Mouse (Mus musculus) midbrain, embryonic 16.5 days (tissue): ENCODE results near the gene Lrfn1. TPM values are rescaled to one million over a fixed set of nuclear protein-coding genes. Genes with fewer than 3 reads are reported as not detected.
A peak's percentile ranks its signal among the peaks of the same experiment; 100 is the strongest.

ENCODE experiments used
- ATAC-seq: fragments of 200-750 bp; cut with Nextera tagmentation; 2 replicates; pipeline ENCODE4 v1.8.0; 2017; ENCODE audit warnings: moderate TSS enrichment
- H3K27ac ChIP-seq: fragments of 300-500 bp; sonication (generic); 2 replicates; pipeline ENCODE4 v1.5.1; 2014; ENCODE audit warnings: mild to moderate bottlenecking, low read length, mixed read lengths
- H3K27me3 ChIP-seq: fragments of 300-500 bp; sonication (generic); 2 replicates; pipeline ENCODE4 v1.6.1; 2014; ENCODE audit warnings: low read depth, low read length, mixed read lengths; ENCODE audit not compliant: control insufficient read depth, insufficient read depth
- H3K36me3 ChIP-seq: fragments of 300-500 bp; sonication (generic); 2 replicates; pipeline ENCODE4 v1.6.1; 2014; ENCODE audit warnings: mild to moderate bottlenecking, low read length, moderate library complexity, mixed read lengths; ENCODE audit not compliant: control insufficient read depth, insufficient read depth
- H3K4me1 ChIP-seq: fragments of 300-500 bp; sonication (generic); 2 replicates; pipeline ENCODE4 v1.6.1; 2014; ENCODE audit warnings: mild to moderate bottlenecking, low read length, mixed read lengths; ENCODE audit not compliant: control insufficient read depth, insufficient read depth
- H3K4me2 ChIP-seq: fragments of 300-500 bp; sonication (generic); 2 replicates; pipeline ENCODE4 v1.6.1; 2014; ENCODE audit warnings: mild to moderate bottlenecking, low read length, mixed read lengths
- H3K4me3 ChIP-seq: fragments of 300-500 bp; sonication (generic); 2 replicates; pipeline ENCODE4 v1.5.1; 2014; ENCODE audit warnings: low read depth, mild to moderate bottlenecking, low read length, moderate library complexity, mixed read lengths
- H3K9ac ChIP-seq: fragments of 300-500 bp; sonication (generic); 2 replicates; pipeline ENCODE4 v1.6.1; 2014; ENCODE audit warnings: low read depth, low read length, mixed read lengths
- H3K9me3 ChIP-seq: fragments of 300-500 bp; sonication (generic); replicated peaks from 2 replicates; pipeline ENCODE4 v1.6.1; 2014; ENCODE audit warnings: mild to moderate bottlenecking, low read length, mixed read lengths; ENCODE audit not compliant: control insufficient read depth, poor library complexity, severe bottlenecking
- WGBS: fragments of 180-500 bp; shearing (Covaris S2); extraction: QIAGEN DNeasy Blood & Tissue Kit; methylation state at CpG from one replicate; pipeline ENCODE4 v1.1.7; 2014; 5-methylcytosine and 5-hydroxymethylcytosine counted together
- polyA plus RNA-seq: library from polyadenylated mRNA; unstranded; fragments of >200 nt; fragmentation: Nextera tagmentation; extraction: Ambion mirVana; gene quantifications from 2 replicates; pipeline ENCODE4 v1.2.1, GENCODE M21; 2015

The Lrfn1 gene
- 13.9 and 15.0 TPM in 2 replicates for polyA plus RNA-seq

DNA sequence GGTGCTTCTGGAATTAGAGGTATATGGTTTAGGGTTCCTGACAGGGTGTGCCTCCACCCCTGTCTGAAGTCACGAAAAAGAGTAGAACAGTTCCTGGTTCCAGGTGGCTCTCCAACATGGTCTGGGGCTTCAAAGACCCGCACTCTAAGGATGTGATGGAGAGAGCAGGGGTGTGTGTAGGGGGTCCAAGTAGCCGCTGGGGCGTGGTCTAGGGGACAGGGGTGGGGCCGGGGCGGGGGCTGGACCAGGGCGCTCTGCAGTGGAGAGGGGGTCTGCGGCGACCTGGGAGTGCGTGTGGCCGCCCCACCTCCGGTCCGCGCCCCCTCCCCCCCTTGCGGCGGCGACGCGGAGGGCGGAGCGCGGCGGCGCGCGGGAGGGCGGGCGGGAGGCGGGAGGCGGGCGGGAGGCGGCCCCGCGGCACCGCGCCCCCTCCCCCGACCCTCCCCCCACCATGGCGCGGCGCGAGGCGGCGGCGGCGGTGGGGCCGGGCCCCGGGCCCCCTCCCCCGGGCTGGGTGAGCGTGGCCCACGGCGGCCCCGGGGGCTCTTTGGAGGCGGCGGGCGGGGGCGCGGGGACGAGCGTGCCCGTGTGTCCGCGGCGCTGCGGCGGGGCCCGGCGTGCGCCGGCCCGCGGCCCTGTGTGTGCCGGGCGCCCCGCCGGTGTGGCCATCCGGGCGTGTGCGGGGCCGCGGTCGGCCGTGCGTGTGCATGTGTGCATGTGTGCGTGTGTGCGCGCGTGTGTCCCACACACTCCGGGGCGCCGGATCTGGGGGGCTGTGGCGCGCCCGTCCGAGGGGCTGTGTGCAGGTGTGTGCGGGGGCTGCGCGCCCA, at the start of gene Lrfn1:
Gene Lrfn1, plus strand, starts transcription at position 450 of the 830 bp plus-strand sequence.
- Histone ChIP-seq H3K36me3 (peaks cover 11% of the 10 kb centered on the region), H3K9ac (peak within 1 kb of the TSS; percentile 93), H3K27me3 (no peaks in the 10 kb centered on the region), H3K9me3 (no peaks in the 10 kb centered on the region), H3K4me1 (peaks cover 23% of the 10 kb centered on the region), H3K4me3 (peak within 1 kb of the TSS; percentile 88), H3K27ac (peak within 1 kb of the TSS; percentile 72), H3K4me2 (peak within 1 kb of the TSS; percentile 71)
- ATAC-seq, result peak; percentile 77
- WGBS, result under 1% methylated on average over 24 of the region's 97 CpGs

DNA sequence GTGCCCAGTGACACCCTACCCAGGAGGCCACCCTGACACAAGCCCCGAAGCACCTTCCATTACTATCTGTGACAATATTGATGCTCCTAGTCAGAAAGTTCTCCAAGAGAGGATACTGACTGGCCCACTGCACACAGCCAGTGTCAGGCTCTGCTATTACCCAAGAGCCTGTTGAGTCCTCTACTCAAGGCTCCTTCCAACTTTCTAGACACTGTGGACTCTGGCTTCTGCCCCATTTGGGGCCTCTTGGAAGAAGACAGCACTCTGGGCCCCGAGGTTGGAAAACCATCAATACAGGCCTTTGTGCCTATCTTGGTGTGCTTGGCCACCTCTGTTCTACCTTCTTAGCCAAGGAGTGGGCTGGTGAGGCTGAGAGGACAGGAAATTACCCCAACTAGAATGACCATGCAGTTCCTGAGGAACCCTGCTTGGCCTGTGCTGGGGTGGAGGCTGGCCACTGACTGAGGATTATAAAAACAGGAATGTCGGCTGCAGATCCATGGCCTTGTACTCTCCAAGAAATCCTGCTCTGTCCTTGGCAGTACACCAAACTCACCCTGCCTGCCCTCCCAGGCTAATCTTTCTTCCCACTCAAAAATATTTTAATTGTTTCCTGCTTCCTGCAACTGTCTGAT, 40.8 kb upstream of the Lrfn1 start:
- H3K4me3 ChIP-seq, result no peak overlapping the region
- H3K36me3 ChIP-seq, result peaks cover 51% of the 10 kb centered on the region
- no peaks in the 10 kb centered on the region for H3K9me3 ChIP-seq
- H3K4me1 ChIP-seq, result no peaks in the 10 kb centered on the region
- WGBS, result 90% methylated on average over 3 of the region's 3 CpGs
- no peaks in the 10 kb centered on the region for H3K27me3 ChIP-seq
- H3K27ac ChIP-seq, result no peak overlapping the region
- ATAC-seq, result no peak
- no peak overlapping the region for H3K4me2 ChIP-seq
- H3K9ac ChIP-seq, result no peak overlapping the region

DNA sequence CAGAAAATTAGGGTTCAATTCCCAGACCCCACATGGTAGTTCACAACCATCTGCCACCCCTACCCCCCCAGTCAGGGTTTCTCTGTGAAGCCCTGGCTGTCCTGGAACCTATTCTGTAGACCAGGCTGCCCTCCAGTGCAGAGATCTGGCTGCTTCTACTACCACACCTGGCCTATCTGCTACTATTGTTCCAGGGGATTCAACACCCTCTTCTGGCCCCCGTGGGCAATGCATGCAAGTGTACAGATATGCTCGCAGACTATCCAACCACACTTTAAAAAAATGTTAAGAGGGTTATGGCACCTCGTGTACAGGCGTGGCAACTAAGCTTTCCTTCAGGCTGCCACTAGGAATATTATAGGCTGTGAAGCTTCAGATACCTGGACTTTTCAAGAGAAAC, 39.0 kb upstream of the Lrfn1 start:
- Histone ChIP-seq H3K36me3 (peaks cover 45% of the 10 kb centered on the region), H3K4me3 (no peak overlapping the region), H3K9ac (no peak overlapping the region), H3K9me3 (no peaks in the 10 kb centered on the region), H3K27ac (no peak overlapping the region), H3K4me2 (no peak overlapping the region), H3K4me1 (no peaks in the 10 kb centered on the region), H3K27me3 (no peaks in the 10 kb centered on the region)
- WGBS, result 90% methylated on average over 4 of the region's 4 CpGs
- ATAC-seq, result no peak

DNA sequence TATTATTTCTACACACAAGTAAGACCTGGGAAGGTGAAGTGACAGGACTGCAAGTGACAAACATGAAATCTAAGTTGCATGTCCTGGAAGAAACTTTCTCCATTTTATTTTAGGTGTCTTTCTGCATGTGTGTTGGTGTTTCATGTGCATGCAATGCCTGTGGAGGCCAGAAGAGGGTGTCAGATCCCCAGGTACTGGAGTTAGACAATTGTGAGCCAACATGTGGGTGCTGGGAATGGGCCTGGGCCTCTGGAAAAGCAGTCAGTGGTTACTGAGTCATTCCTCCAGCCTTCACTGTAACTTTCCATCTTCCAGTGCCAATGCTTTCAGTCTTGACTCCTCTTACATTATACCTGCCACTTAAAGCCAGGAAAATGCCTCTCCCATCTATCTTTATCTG, 34.4 kb upstream of the Lrfn1 start:
- Histone ChIP-seq H3K4me3 (no peak overlapping the region), H3K9me3 (no peaks in the 10 kb centered on the region), H3K4me1 (no peaks in the 10 kb centered on the region), H3K27ac (no peak overlapping the region), H3K4me2 (no peak overlapping the region), H3K9ac (no peak overlapping the region), H3K27me3 (no peaks in the 10 kb centered on the region), H3K36me3 (peaks cover 55% of the 10 kb centered on the region)
- ATAC-seq, result no peak

DNA sequence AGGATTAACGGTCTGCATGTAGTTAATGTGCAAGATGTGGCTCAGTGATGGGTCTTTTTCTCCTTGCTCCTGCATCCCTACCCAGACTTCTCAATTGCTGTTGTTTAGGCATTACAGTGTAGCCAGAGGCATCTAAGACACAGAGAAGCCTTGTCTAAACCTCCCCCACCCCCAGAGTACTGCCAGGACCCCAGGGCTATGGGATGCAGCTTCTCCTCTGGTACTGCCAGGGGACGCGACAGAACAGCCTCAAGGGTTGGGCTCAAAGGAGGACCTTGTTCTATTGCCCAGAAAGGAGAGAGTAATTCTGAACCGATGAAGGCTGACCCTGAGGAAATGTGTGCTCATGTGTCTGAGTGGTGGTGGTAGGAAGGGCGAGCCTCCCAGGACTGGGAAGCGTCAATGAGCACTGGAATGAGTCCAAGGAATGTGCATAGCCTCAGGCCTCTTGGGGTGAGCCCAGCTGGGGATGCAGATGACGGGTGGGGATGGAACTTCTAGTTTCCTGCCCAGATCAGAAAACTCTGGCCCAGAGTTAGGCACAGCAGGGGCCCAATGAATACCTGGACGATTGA, 33.6 kb upstream of the Lrfn1 start:
- no peak overlapping the region for H3K9ac ChIP-seq
- no peaks in the 10 kb centered on the region for H3K4me1 ChIP-seq
- H3K4me3 ChIP-seq, result no peak overlapping the region
- ATAC-seq, result no peak; the same call in 1 of the 2 replicates
- WGBS, result 91% methylated on average over 8 of the region's 8 CpGs
- no peak overlapping the region for H3K4me2 ChIP-seq
- H3K27me3 ChIP-seq, result no peaks in the 10 kb centered on the region
- no peak overlapping the region for H3K27ac ChIP-seq
- H3K9me3 ChIP-seq, result no peaks in the 10 kb centered on the region
- H3K36me3 ChIP-seq, result peaks cover 47% of the 10 kb centered on the region

DNA sequence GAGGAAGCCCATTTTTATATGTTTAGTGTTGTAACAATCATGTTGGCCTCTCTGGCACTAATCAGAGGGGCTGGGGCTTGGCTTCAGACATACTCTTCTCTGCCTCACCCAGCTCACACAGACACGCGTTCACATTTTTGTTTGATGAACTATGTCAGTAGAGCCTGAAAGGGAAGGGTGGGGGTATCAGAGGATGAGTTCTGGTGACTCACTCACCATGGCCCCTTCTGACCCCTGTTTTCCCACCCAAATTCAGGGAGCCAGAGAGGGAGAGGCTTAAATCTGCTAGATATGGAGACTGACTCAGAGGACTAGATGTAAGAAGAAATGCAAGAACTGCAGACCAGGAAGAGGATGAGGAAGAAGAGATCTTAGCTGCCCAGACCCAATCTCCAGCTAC, 32.4 kb upstream of the Lrfn1 start:
- Histone ChIP-seq H3K4me2 (no peak overlapping the region), H3K36me3 (peaks cover 40% of the 10 kb centered on the region), H3K9me3 (no peaks in the 10 kb centered on the region), H3K27ac (no peak overlapping the region), H3K4me1 (no peaks in the 10 kb centered on the region), H3K4me3 (no peak overlapping the region), H3K9ac (no peak overlapping the region), H3K27me3 (no peaks in the 10 kb centered on the region)
- no peak for ATAC-seq
- 94% methylated on average over 2 of the region's 2 CpGs for WGBS

DNA sequence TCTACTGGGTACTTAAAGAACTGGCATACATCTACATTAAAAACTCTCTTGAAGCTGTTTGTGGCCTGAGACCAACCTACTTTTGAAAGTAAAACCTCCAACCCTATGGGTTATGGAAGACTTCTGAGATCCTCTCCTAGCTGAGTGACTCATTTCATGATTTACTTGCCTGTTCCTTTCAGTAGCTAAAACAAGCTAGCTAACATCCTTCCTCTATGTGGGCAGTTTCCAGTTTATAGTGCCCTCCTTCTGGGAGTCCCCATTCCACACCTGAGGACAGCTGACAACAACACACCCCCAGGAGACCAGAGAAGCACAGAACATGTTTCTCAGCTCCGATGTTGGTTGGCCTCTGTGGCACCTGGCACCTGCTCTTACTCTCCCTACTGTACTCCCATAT, 28.8 kb upstream of the Lrfn1 start:
- no peak overlapping the region for H3K4me2 ChIP-seq
- ATAC-seq, result no peak
- H3K27ac ChIP-seq, result no peak overlapping the region
- H3K4me1 ChIP-seq, result no peaks in the 10 kb centered on the region; the same call in 1 of the 2 replicates
- H3K9me3 ChIP-seq, result no peaks in the 10 kb centered on the region
- peaks cover 27% of the 10 kb centered on the region for H3K36me3 ChIP-seq
- H3K27me3 ChIP-seq, result no peaks in the 10 kb centered on the region
- WGBS, result 96% methylated on average over 1 of the region's 1 CpGs
- H3K4me3 ChIP-seq, result no peak overlapping the region
- no peak overlapping the region for H3K9ac ChIP-seq

DNA sequence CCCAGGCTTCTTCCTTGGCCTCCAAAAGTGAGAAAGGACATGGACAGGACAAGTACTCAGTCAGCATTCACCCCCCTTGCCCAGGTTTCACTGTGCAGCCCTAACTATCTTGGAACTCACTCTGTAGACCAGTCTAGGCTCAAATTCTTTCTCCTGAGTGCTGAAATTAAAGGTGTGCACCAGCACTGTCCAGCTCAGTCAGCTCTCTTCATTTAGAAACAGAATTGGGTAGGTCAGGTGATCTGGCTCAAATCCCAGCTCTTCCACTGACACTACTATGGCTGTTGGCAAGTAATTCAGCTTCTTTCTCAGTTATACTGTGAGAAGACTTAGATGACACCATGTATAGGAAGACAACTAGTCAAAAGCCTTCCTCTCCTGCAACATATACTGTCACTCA, 24.0 kb upstream of the Lrfn1 start:
- Histone ChIP-seq H3K4me2 (no peak overlapping the region), H3K27me3 (no peaks in the 10 kb centered on the region), H3K36me3 (peaks cover 5% of the 10 kb centered on the region), H3K27ac (no peak overlapping the region), H3K4me3 (no peak overlapping the region), H3K4me1 (peaks cover 7% of the 10 kb centered on the region), H3K9me3 (no peaks in the 10 kb centered on the region), H3K9ac (no peak overlapping the region)
- no peak for ATAC-seq

DNA sequence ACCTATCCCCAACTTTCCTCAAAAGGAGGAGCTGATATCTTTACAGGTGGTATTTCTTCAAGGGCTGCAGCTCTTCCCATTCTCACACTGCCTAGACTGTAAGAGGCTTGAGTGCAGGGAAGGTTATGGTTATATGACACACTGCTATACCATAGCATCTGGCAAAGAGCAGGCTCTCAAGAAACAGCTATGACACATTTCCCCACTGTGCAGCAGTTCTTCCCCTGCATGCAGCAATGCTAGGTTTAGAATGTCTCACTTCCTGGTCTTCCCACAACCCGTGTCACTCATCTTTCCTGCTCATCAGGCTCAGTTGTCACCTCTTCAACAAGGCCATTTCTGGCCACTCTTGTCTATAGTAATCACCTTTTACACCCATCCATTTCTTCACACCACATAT, 21.3 kb upstream of the Lrfn1 start:
- no peaks in the 10 kb centered on the region; the same call in 1 of the 2 replicates for H3K36me3 ChIP-seq
- no peak overlapping the region for H3K27ac ChIP-seq
- H3K4me1 ChIP-seq, result peaks cover 35% of the 10 kb centered on the region
- H3K9ac ChIP-seq, result no peak overlapping the region
- no peaks in the 10 kb centered on the region for H3K27me3 ChIP-seq
- no peaks in the 10 kb centered on the region for H3K9me3 ChIP-seq
- H3K4me2 ChIP-seq, result no peak overlapping the region
- no peak overlapping the region for H3K4me3 ChIP-seq
- WGBS, result 79% methylated on average over 1 of the region's 1 CpGs
- ATAC-seq, result no peak
